Mouse (Mus musculus) thymus, postnatal 0 days (tissue): ENCODE data around the gene Klk1b8. TPM values are rescaled to one million over a fixed set of nuclear protein-coding genes. Genes with fewer than 3 reads are reported as not detected.
"Not testable (repeated sequence)": the region's sequence is repeated elsewhere in the genome, so short reads cannot be mapped to it uniquely, and the experiment has no call there.

Source experiments
- DNase-seq: peaks from one replicate; pipeline ENCODE4 v3.0.0-alpha.2; 2015; ENCODE audit warnings: low spot score
- polyA plus RNA-seq: library from polyadenylated mRNA; unstranded; fragments of >200 nt; fragmentation: Nextera tagmentation; extraction: Ambion mirVana; gene quantifications from 2 replicates; pipeline ENCODE4 v1.2.1, GENCODE M21; 2015

Gene Klk1b8
- polyA plus RNA-seq, 1 experiment from 2014 or later = 0.60 TPM

GRCm38 (mm10) chr7:43995577-43995976, 45.1 kb downstream of the Klk1b8 start, which contains the start of gene Klk1b11:
Gene Klk1b11, plus strand, starts transcription at chr7:43995877.
- not testable (repeated sequence) for DNase-seq

Other genes starting within 250 kb of the Klk1b8 start
- gene Klk13, start 238.1 kb upstream of the Klk1b8 start, polyA plus RNA-seq = 0.36 and 0.49 TPM in 2 replicates
- not detected in 2 replicates for gene Klk12, start 181.8 kb upstream of the Klk1b8 start, polyA plus RNA-seq
- 0.51 and 0.96 TPM in 2 replicates for gene Klk11, start 176.1 kb upstream of the Klk1b8 start, polyA plus RNA-seq
- gene Klk10, start 169.6 kb upstream of the Klk1b8 start, polyA plus RNA-seq = 0.55 and 0.63 TPM in 2 replicates
- 0.19 and 0.30 TPM in 2 replicates for gene Klk9, start 158.8 kb upstream of the Klk1b8 start, polyA plus RNA-seq
- 37.9 and 44.9 TPM in 2 replicates for gene Klk8, start 153.1 kb upstream of the Klk1b8 start, polyA plus RNA-seq
- 1.1 and 1.4 TPM in 2 replicates for gene Klk7, start 139.4 kb upstream of the Klk1b8 start, polyA plus RNA-seq
- gene Klk6, start 126.2 kb upstream of the Klk1b8 start, polyA plus RNA-seq = 0.92 and 1.7 TPM in 2 replicates
- gene Klk5, start 108.7 kb upstream of the Klk1b8 start, polyA plus RNA-seq = 0.84 and 0.91 TPM in 2 replicates
- 0.65 and 1.4 TPM in 2 replicates for gene Klk4, start 69.5 kb upstream of the Klk1b8 start, polyA plus RNA-seq
- not detected in 2 replicates for gene Klk15, start 16.9 kb upstream of the Klk1b8 start, polyA plus RNA-seq
- 0.38 and 0.42 TPM in 2 replicates for gene Klk1b1, start 16.1 kb downstream of the Klk1b8 start, polyA plus RNA-seq
- 1.7 and 2.1 TPM in 2 replicates for gene Klk1b9, start 25.4 kb downstream of the Klk1b8 start, polyA plus RNA-seq
- gene Klk1b11, start 45.2 kb downstream of the Klk1b8 start, polyA plus RNA-seq = 1.0 and 1.1 TPM in 2 replicates
- 0.68 and 0.87 TPM in 2 replicates for gene Klk1b26, start 61.5 kb downstream of the Klk1b8 start, polyA plus RNA-seq
- 0.27 and 0.57 TPM in 2 replicates for gene Klk1b27, start 101.6 kb downstream of the Klk1b8 start, polyA plus RNA-seq
- gene Klk1b21, start 151.7 kb downstream of the Klk1b8 start, polyA plus RNA-seq = 0.53 TPM in 1 of 2 replicates, not detected in the other
- gene Klk1b22, start 162.0 kb downstream of the Klk1b8 start, polyA plus RNA-seq = 0.80 and 1.1 TPM in 2 replicates
- gene Klk1b16, start 186.1 kb downstream of the Klk1b8 start, polyA plus RNA-seq = 0.33 TPM in 2 replicates
- not detected in 2 replicates for gene Klk1b24, start 237.6 kb downstream of the Klk1b8 start, polyA plus RNA-seq
- 0.31 and 0.63 TPM in 2 replicates for gene Klk1b3, start 247.5 kb downstream of the Klk1b8 start, polyA plus RNA-seq